Mouse (Mus musculus): ENCODE data around the gene Pcsk6.

Pcsk6 gene

GRCm38 (mm10) chr7:65946397-65946796, 84.9 kb downstream of the Pcsk6 start:
- DNase-seq, result no peak

GRCm38 (mm10) chr7:65948891-65949290, 87.4 kb downstream of the Pcsk6 start:
- DNase-seq, result no peak

GRCm38 (mm10) chr7:65954583-65954982, 93.0 kb downstream of the Pcsk6 start:
- no peak for DNase-seq

- DNase-seq, result peak; percentile 33
Observed at GRCm38 (mm10) chr7:65955304-65956220, 94.0 kb downstream of the Pcsk6 start.

- no peak for DNase-seq
Observed at GRCm38 (mm10) chr7:65957245-65957644, 95.7 kb downstream of the Pcsk6 start.

- no peak for DNase-seq
Observed at GRCm38 (mm10) chr7:65958105-65958504, 96.6 kb downstream of the Pcsk6 start.

GRCm38 (mm10) chr7:65959221-65959924, 97.8 kb downstream of the Pcsk6 start:
- no peak for DNase-seq

- no peak for DNase-seq
Observed at GRCm38 (mm10) chr7:65962611-65963010, 101.1 kb downstream of the Pcsk6 start.

GRCm38 (mm10) chr7:65964398-65964797, 102.9 kb downstream of the Pcsk6 start:
- no peak for DNase-seq

GRCm38 (mm10) chr7:65971301-65971700, 109.8 kb downstream of the Pcsk6 start:
- no peak for DNase-seq

GRCm38 (mm10) chr7:65977286-65977685, 115.8 kb downstream of the Pcsk6 start:
- DNase-seq, result no peak

- no peak for DNase-seq
Observed at GRCm38 (mm10) chr7:65977977-65978376, 116.4 kb downstream of the Pcsk6 start.

- DNase-seq, result no peak
Observed at GRCm38 (mm10) chr7:65978996-65979823, 117.7 kb downstream of the Pcsk6 start.

GRCm38 (mm10) chr7:65980000-65980399, 118.5 kb downstream of the Pcsk6 start:
- DNase-seq, result no peak

GRCm38 (mm10) chr7:65982057-65982456, 120.5 kb downstream of the Pcsk6 start:
- no peak for DNase-seq

GRCm38 (mm10) chr7:65988249-65988648, 126.7 kb downstream of the Pcsk6 start:
- DNase-seq, result no peak

GRCm38 (mm10) chr7:65988709-65989108, 127.2 kb downstream of the Pcsk6 start:
- DNase-seq, result peak; percentile 24

GRCm38 (mm10) chr7:65992329-65992728, 130.8 kb downstream of the Pcsk6 start:
- DNase-seq, result no peak

GRCm38 (mm10) chr7:65993410-65993809, 131.9 kb downstream of the Pcsk6 start:
- no peak for DNase-seq

GRCm38 (mm10) chr7:66001035-66001754, 139.7 kb downstream of the Pcsk6 start:
- DNase-seq, result no peak

- DNase-seq, result no peak
Observed at GRCm38 (mm10) chr7:66001797-66002196, 140.3 kb downstream of the Pcsk6 start.

- DNase-seq, result no peak
Observed at GRCm38 (mm10) chr7:66003447-66003846, 141.9 kb downstream of the Pcsk6 start.
